Mouse (Mus musculus): ENCODE measurements around the gene Magi1.
A peak's percentile ranks its signal among the peaks of the same experiment; 100 is the strongest.

Magi1 gene

DNA sequence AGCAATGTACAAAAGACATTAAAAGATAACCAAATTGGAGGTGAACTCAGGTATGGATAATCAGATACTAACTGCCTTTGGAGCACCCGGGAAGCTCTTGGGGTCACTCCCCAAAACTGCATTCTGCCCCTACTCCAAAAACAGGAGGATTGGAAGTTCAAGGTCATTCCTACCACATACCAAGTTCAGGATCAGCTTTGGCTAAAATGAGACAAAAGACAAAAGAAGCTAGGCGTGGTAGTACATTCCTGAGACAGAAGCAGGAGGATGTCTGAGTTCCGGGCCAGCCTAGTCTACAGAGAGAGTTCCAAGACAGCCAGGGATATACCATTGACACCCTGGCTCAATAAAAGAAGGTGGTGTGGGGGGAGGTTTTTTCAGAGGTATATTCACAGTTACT lies 304.5 kb downstream of the Magi1 start:
- no peak for DNase-seq (ENCODE audit: low spot score)

GRCm38 (mm10) chr6:93968721-93969120 lies 315.0 kb downstream of the Magi1 start:
- DNase-seq (ENCODE audit: low spot score): no peak

- no peak for DNase-seq (ENCODE audit: low spot score)
Measured at GRCm38 (mm10) chr6:93962757-93963336, 320.9 kb downstream of the Magi1 start.

GRCm38 (mm10) chr6:93961782-93962181 lies 321.9 kb downstream of the Magi1 start:
- no peak for DNase-seq (ENCODE audit: low spot score)

DNA sequence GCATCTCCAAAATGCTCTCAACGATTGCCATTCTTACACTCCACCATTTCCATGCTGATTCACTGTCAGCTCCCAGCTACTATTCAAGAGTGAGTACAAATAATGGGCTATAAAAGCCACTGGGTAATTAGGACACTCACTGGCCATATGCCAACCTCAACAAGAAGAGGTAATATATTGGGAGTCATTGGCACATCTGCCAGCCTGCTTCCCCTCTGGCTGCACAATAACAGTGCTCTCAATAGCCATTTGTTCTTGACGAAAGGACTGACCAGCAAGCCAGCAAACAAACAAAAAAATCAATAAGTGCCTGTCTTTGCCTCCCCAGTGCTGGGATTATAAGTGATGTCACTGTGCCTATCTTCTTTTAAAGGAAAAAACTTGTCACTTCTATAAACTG lies 326.5 kb downstream of the Magi1 start:
- peak; percentile 23 for DNase-seq (ENCODE audit: low spot score)

DNA sequence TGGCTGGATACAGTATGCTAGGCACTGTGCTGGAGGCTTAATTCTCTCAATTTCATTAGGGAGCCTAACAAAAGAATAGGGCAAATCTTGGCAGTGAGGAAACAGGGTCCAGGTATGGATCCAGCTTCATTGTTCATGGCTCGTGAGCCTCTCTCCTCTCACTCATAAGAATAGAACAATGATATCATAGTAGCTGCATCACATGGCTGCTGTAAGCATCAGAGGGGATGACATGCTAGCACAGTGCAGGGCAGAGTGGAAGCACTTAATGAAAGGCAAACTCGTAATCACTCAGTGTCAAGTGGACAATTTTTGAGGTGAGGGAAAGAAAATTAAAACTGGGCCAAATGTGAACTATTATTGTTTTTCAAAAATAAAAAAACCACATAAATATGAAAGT lies 337.1 kb downstream of the Magi1 start:
- DNase-seq (ENCODE audit: low spot score): no peak

- no peak for DNase-seq (ENCODE audit: low spot score)
Measured at GRCm38 (mm10) chr6:93936359-93936758, 347.4 kb downstream of the Magi1 start.

DNA sequence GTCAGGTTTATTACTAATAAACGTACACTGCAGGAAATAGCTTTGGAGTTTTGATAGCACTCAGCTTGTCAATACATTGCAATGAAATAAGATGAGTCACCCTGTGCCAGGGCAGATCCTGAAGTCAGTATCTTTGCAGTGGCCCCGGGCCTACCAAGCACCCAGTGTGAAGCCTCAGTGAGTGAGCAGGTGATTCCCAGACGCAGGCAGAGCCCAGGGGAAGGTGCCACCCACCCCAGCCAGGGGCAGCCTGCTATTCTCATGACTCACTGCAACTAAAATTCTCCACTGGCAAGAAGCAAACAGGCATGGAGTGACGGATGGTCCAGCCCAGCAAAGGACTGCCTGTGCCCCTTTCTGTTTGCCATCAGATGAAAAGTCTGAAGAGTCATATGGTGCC lies 347.9 kb downstream of the Magi1 start:
- DNase-seq (ENCODE audit: low spot score): no peak

- no peak for DNase-seq (ENCODE audit: low spot score)
Measured at GRCm38 (mm10) chr6:93934700-93935099, 349.0 kb downstream of the Magi1 start.

GRCm38 (mm10) chr6:93924568-93924967 lies 359.1 kb downstream of the Magi1 start:
- DNase-seq (ENCODE audit: low spot score): no peak

DNA sequence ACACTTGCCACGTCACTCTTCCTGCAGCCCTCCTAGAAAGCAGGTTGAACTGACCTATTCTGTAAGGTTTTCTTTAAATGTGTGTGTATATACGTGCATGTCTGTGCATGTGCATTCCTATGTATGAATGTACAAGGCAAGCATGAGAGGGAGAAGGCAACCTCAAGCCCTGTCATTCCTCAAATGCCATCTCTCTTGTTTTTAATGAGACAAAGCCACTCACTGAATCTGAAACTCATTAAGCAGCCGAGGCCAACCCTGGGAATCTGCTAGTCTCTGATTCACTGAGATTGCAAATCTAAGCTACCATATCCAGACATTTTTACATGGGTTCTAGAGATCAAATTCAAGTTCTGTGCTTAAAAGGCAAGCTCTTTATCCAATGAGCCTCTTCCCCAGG lies 359.7 kb downstream of the Magi1 start:
- no peak for DNase-seq (ENCODE audit: low spot score)

DNA sequence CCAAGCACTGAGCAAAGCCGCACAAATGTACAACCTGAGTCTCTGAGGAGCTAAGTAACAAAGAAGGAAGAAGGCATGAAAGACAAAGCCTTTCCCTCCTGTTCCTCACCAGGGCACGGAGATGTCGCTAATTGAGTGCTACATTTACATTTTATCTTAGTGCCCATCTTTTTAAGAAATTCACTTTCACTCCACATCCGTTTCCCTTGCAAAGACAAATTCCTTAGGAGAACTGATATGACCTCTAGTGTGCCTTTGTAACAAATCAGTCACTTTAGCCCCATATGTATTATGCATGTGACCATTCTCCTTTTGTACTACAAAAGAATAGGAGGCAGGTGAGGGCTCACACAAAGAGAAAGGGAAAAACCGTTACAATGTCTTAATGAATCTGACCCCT lies 360.4 kb downstream of the Magi1 start:
- no peak for DNase-seq (ENCODE audit: low spot score)

DNA sequence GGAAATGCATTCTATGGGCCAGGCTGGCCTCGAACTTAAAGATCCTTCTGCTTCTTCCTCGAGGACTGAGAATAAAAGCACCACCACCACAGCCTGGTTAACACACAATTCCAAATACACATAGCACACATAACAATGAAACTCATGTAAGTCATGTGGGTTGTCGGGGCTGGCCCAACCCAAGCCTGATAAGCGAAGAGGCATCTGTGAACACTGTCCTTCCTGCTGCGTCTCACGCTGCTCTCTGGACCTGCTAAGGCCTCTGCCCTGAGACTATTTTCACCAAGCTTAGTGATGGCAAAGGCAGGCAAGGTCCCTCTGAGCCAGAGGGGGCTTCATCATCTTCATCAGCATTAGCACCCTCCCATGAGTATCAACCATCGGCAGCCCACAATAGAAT lies 360.8 kb downstream of the Magi1 start:
- no peak for DNase-seq (ENCODE audit: low spot score)

- DNase-seq (ENCODE audit: low spot score): peak; percentile 75
Measured at GRCm38 (mm10) chr6:93913226-93913861, 370.4 kb downstream of the Magi1 start.

DNA sequence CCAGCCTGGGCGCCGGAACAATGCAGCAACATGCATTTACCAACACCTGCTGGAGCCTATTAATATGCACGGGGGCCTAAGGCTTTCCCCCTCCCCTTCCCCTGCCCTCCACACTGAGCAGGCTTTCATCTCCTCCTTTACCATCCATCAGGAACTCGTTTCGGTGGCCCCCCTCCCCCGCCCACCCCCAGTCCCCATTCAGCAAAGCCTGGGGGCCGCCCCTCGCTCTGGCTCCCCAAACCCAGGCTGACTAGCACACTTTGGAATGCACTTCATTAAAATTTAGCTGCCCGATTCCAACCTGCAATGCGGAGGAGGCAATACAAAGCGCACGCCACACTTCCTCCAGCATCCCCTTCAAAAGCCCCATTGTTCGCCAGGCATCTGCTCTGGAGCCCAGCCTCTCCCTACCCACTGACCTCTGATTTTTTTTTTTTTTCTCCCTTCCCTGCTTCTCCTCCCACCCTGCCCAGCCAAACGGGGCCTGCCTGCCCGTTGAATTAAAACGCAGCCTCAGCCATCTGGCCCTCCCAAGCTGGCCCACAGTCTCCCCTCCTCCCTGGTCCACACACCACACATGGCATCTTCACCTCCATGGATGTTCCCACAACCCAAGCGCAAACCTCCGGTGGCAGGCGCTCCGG lies 371.0 kb downstream of the Magi1 start:
- peak; percentile 90 for DNase-seq (ENCODE audit: low spot score)

GRCm38 (mm10) chr6:93912003-93912581 lies 371.6 kb downstream of the Magi1 start:
- DNase-seq (ENCODE audit: low spot score): peak; percentile 21

DNA sequence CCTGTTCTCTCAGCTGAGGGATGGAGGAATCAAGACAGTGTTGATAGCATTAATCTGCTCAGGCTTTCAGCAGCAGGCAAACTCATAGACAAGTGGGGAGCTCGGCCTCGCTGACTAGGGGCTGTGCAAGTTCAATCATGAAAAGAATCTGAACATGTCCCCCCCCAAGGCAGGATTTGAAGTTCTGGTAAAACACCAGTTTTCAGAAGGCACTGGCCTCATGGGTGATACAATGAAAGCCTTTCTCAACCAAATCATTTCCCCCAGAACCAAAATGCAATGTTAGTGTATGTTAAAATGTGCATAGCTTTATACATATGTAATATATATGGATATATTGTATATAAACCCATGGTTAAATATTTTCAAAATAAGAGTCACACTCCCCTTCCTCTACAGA lies 372.3 kb downstream of the Magi1 start:
- DNase-seq (ENCODE audit: low spot score): peak; percentile 9

- no peak for DNase-seq (ENCODE audit: low spot score)
Measured at GRCm38 (mm10) chr6:93909976-93910375, 373.7 kb downstream of the Magi1 start.

DNA sequence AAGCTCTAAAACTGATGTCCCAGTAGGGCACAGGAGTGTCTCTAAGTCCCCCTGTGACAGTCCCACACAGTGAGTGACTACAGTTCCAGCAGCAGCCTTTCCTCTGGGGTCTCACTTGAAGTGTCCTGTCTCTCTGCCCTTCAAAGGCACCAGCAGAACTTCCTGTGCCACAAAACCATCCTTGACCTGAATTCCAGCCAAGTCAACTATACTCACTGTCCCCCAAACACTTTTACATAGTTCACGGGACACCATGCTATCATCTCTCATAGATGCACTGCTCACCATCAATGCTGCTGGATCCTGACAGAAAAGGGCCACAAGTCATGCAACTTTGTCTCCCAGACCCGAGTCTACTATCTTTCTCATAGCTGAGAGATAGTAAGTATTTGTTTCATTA lies 378.7 kb downstream of the Magi1 start:
- DNase-seq (ENCODE audit: low spot score): no peak

DNA sequence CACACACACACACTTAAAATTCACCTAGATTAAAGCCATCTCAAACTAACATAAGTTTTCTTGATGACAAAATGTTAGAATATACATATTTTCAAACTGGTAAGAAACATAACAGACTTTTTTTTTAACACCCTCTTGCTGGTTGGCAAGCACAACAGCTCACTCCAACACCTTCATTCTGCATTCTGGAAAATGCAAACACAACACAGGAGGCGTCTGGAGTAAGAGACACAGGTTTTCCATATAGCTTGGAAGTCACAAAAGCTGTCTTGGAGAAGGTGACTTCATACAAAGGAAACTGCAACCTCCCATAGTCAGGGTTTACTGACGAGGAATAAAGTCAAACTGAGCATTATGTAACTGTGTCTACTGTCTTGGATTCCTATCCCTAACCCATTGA lies 381.5 kb downstream of the Magi1 start:
- DNase-seq (ENCODE audit: low spot score): no peak

DNA sequence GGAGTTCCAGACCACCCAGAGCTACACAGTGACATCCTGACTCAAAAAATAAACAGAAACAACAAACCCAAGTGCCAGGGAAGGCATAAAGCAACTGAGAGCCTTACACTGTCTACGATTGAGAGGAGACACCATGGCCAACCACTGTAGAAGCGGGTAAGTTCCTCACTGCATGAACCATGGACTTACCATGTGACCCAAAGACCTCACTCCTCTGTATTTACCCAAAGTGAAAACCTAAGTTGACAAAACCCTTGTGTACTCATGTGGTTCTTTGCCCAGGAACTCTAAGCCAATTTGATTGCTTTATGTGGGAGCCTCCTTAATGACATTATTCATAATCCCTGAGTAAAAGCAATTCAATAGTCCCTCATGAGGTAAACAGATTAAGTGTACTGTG lies 382.3 kb downstream of the Magi1 start:
- DNase-seq (ENCODE audit: low spot score): no peak

GRCm38 (mm10) chr6:93897512-93897911 lies 386.2 kb downstream of the Magi1 start:
- DNase-seq (ENCODE audit: low spot score): no peak

DNA sequence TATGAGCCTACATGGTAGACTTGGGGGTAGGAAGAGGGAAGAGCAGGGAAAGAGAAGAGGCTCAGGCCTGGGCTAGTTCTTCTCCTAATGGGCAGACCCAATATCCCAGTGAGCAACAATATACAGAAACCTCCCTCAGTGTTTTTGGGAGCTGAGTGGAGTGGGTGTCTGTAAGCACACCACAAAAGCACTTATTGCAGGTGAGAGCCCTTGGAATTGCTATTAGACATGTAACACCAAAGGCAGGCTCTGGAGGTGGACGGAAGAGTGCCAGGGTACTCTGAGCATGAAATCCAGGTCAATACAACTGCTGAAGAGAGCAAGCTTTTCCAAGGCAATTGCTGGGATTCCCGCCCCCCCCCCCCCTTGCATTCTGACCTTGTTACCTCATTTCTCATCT lies 388.0 kb downstream of the Magi1 start:
- no peak for DNase-seq (ENCODE audit: low spot score)

Data from embryo, embryonic 10 days (tissue).